Mouse (Mus musculus): ENCODE measurements around the gene Sh2d4b. TPM values are rescaled to one million over a fixed set of nuclear protein-coding genes. Genes with fewer than 3 reads are reported as not detected.

Sh2d4b gene
- polyA plus RNA-seq, 1 experiment, result 0.40 TPM

DNA sequence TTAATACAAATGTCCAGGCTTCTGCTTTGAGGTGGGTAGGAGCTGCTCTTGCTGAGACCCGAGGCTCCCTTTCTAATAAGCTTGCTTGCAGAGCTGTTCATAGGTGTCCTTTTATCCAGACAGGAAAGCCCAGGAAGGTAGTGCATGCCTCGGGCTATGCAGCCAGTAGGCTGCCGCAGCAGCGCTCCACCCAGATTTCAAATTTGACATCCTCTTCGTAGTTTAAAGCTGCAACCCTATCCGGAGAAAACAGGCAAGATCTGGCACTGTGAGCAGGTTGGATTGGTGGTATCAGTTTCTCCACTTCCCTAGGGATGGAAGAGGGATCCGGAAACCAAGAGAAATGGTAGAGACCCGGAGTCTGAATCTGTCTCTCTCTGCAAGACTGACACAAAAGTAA, 818 bp upstream of the Sh2d4b start:
- H3K27ac ChIP-seq (ENCODE audit: insufficient read depth, low read depth, low read length), result no peak overlapping the region
- no peaks in the 10 kb centered on the region; the same call in 1 of the 2 replicates for H3K4me1 ChIP-seq (ENCODE audit: control insufficient read depth, insufficient read depth, low read length)
- H3K4me3 ChIP-seq (ENCODE audit: insufficient read depth, low read length), result no peak overlapping the region
- TF ChIP-seq POLR2A (IDR thresholded peaks at IDR 0.05; ENCODE audit: borderline replicate concordance, low read depth, low read length), result no peak
- TF ChIP-seq CTCF (IDR thresholded peaks at IDR 0.05; ENCODE audit: low read depth, low read length), result no peak

DNA sequence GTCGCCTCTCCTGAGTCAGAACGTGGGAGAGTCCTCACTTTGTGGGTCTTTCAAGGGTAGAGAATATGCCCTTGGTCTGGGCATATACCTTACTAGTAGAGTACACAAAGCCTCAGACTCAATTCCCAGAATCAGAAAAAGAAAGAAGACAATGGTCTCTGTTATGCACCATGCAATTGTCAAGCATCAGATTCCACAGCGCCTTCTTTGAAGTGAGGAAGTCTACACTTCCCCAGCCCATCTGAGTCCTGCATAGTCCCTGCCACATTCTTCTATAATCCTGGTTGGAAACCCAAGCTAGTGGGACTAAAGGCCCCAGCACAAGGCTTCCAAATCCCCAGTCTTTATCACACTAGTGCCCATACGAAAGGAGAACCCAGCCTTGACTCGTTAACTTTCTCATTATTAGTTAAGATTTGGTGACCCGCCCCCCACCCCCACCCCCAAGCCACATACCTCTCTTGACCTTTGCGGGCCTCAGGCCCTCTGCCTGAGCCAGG, 690 bp downstream of the Sh2d4b start:
- Histone ChIP-seq H3K4me1 (ENCODE audit: control insufficient read depth, insufficient read depth, low read length) (no peaks in the 10 kb centered on the region; the same call in 1 of the 2 replicates), H3K4me3 (ENCODE audit: insufficient read depth, low read length) (no peak overlapping the region), H3K27ac (ENCODE audit: insufficient read depth, low read depth, low read length) (no peak overlapping the region)
- TF ChIP-seq CTCF (IDR thresholded peaks at IDR 0.05; ENCODE audit: low read depth, low read length) (no peak), POLR2A (IDR thresholded peaks at IDR 0.05; ENCODE audit: borderline replicate concordance, low read depth, low read length) (no peak)

- TF ChIP-seq CTCF (IDR thresholded peaks at IDR 0.05; ENCODE audit: low read depth, low read length), result no peak
- no peak for TF ChIP-seq POLR2A (IDR thresholded peaks at IDR 0.05; ENCODE audit: borderline replicate concordance, low read depth, low read length)
- H3K4me1 ChIP-seq (ENCODE audit: control insufficient read depth, insufficient read depth, low read length), result no peaks in the 10 kb centered on the region; the same call in 1 of the 2 replicates
- no peak overlapping the region for H3K4me3 ChIP-seq (ENCODE audit: insufficient read depth, low read length)
- no peak overlapping the region for H3K27ac ChIP-seq (ENCODE audit: insufficient read depth, low read depth, low read length)
Measured at GRCm38 (mm10) chr14:40891506-40891905, 1.6 kb downstream of the Sh2d4b start.

- TF ChIP-seq POLR2A (IDR thresholded peaks at IDR 0.05; ENCODE audit: borderline replicate concordance, low read depth, low read length) (no peak), CTCF (IDR thresholded peaks at IDR 0.05; ENCODE audit: low read depth, low read length) (no peak)
- Histone ChIP-seq H3K27ac (ENCODE audit: insufficient read depth, low read depth, low read length) (no peak overlapping the region), H3K4me1 (ENCODE audit: control insufficient read depth, insufficient read depth, low read length) (no peaks in the 10 kb centered on the region; the same call in 1 of the 2 replicates), H3K4me3 (ENCODE audit: insufficient read depth, low read length) (no peak overlapping the region)
Measured at GRCm38 (mm10) chr14:40889704-40890103, 3.4 kb downstream of the Sh2d4b start.

- H3K27ac ChIP-seq (ENCODE audit: insufficient read depth, low read depth, low read length), result no peak overlapping the region
- H3K4me3 ChIP-seq (ENCODE audit: insufficient read depth, low read length), result no peak overlapping the region
- no peak for TF ChIP-seq POLR2A (IDR thresholded peaks at IDR 0.05; ENCODE audit: borderline replicate concordance, low read depth, low read length)
- TF ChIP-seq CTCF (IDR thresholded peaks at IDR 0.05; ENCODE audit: low read depth, low read length), result no peak
- no peaks in the 10 kb centered on the region; the same call in 1 of the 2 replicates for H3K4me1 ChIP-seq (ENCODE audit: control insufficient read depth, insufficient read depth, low read length)
Measured at GRCm38 (mm10) chr14:40889181-40889580, 3.9 kb downstream of the Sh2d4b start.

GRCm38 (mm10) chr14:40886428-40887202, 6.5 kb downstream of the Sh2d4b start:
- no peak overlapping the region for H3K4me3 ChIP-seq (ENCODE audit: insufficient read depth, low read length)
- no peak for TF ChIP-seq CTCF (IDR thresholded peaks at IDR 0.05; ENCODE audit: low read depth, low read length)
- no peak for TF ChIP-seq POLR2A (IDR thresholded peaks at IDR 0.05; ENCODE audit: borderline replicate concordance, low read depth, low read length)
- no peak overlapping the region for H3K27ac ChIP-seq (ENCODE audit: insufficient read depth, low read depth, low read length)
- no peaks in the 10 kb centered on the region for H3K4me1 ChIP-seq (ENCODE audit: control insufficient read depth, insufficient read depth, low read length)

GRCm38 (mm10) chr14:40885752-40886151, 7.3 kb downstream of the Sh2d4b start:
- no peak overlapping the region for H3K27ac ChIP-seq (ENCODE audit: insufficient read depth, low read depth, low read length)
- no peaks in the 10 kb centered on the region for H3K4me1 ChIP-seq (ENCODE audit: control insufficient read depth, insufficient read depth, low read length)
- no peak for TF ChIP-seq CTCF (IDR thresholded peaks at IDR 0.05; ENCODE audit: low read depth, low read length)
- no peak for TF ChIP-seq POLR2A (IDR thresholded peaks at IDR 0.05; ENCODE audit: borderline replicate concordance, low read depth, low read length)
- H3K4me3 ChIP-seq (ENCODE audit: insufficient read depth, low read length), result no peak overlapping the region

- Histone ChIP-seq H3K27ac (ENCODE audit: insufficient read depth, low read depth, low read length) (no peak overlapping the region), H3K4me3 (ENCODE audit: insufficient read depth, low read length) (no peak overlapping the region), H3K4me1 (ENCODE audit: control insufficient read depth, insufficient read depth, low read length) (no peaks in the 10 kb centered on the region)
- TF ChIP-seq POLR2A (IDR thresholded peaks at IDR 0.05; ENCODE audit: borderline replicate concordance, low read depth, low read length), result no peak
- TF ChIP-seq CTCF (IDR thresholded peaks at IDR 0.05; ENCODE audit: low read depth, low read length), result no peak
Measured at GRCm38 (mm10) chr14:40885225-40885624, 7.8 kb downstream of the Sh2d4b start.

DNA sequence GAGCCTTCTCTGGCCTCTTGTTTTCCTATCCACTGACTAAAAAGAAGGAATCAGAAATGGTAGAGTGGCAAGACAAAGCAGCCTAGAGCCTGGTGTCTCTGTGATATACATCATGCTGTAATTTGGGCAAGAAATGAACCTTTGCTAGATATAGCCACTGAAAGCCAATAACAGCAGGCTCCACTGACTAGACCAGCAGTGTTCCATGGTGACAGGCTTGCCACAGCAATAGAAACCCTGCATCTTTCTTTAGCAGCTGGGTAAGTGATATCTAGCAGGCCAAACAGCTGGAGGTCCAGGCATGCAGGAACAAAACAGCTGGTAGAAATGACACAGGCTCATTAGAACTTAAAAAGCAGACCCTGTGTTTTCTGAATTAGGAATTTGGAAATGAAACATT, 18.5 kb downstream of the Sh2d4b start:
- Histone ChIP-seq H3K4me1 (ENCODE audit: control insufficient read depth, insufficient read depth, low read length) (no peaks in the 10 kb centered on the region), H3K4me3 (ENCODE audit: insufficient read depth, low read length) (no peak overlapping the region), H3K27ac (ENCODE audit: insufficient read depth, low read depth, low read length) (no peak overlapping the region)
- no peak for TF ChIP-seq CTCF (IDR thresholded peaks at IDR 0.05; ENCODE audit: low read depth, low read length)
- no peak for TF ChIP-seq POLR2A (IDR thresholded peaks at IDR 0.05; ENCODE audit: borderline replicate concordance, low read depth, low read length)

DNA sequence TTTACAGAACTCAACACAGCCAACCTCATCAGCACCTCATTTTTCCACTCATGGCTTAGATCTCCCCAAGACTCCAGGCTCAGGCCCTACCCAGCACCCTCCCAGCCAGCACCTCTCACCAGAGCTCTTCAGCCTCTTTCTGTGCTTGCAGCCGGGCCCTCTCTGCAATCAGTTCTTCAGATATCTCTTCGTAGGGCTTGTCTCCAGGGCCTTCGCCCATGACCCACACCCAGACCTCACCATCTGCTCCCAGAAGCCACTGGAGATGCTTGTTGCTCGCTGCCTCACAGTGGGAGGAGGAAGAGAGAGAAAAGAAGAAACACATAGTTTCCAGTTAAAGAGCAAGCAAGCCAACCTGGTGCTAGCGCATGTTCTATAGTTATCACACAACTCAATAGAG, 19.1 kb downstream of the Sh2d4b start:
- H3K27ac ChIP-seq (ENCODE audit: insufficient read depth, low read depth, low read length), result no peak overlapping the region
- H3K4me3 ChIP-seq (ENCODE audit: insufficient read depth, low read length), result no peak overlapping the region
- TF ChIP-seq POLR2A (IDR thresholded peaks at IDR 0.05; ENCODE audit: borderline replicate concordance, low read depth, low read length), result no peak
- TF ChIP-seq CTCF (IDR thresholded peaks at IDR 0.05; ENCODE audit: low read depth, low read length), result no peak
- H3K4me1 ChIP-seq (ENCODE audit: control insufficient read depth, insufficient read depth, low read length), result no peaks in the 10 kb centered on the region

Measured in bone marrow macrophage, adult 2 months (primary cell).